Mouse (Mus musculus): ENCODE measurements around the gene 1700080O16Rik. TPM values are rescaled to one million over a fixed set of nuclear protein-coding genes. Genes with fewer than 3 reads are reported as not detected.

1700080O16Rik gene
- polyA plus RNA-seq, 1 experiment = 0.15 TPM

- 76% methylated on average over 5 of the region's 5 CpGs for WGBS
- no peaks in the 10 kb centered on the region for H3K27me3 ChIP-seq (ENCODE audit: control insufficient read depth, insufficient read depth, low read length)
These were observed 34.5 kb downstream of the 1700080O16Rik start for GRCm38 (mm10) chrX:51938076-51938475.

GRCm38 (mm10) chrX:51919091-51919490 lies 53.5 kb downstream of the 1700080O16Rik start:
- DNase-seq = no peak
- Histone ChIP-seq H3K4me1 (replicated peaks; ENCODE audit: control insufficient read depth, insufficient read depth, low read length) (no peaks in the 10 kb centered on the region), H3K4me3 (ENCODE audit: control insufficient read depth, insufficient read depth, low read length) (no peak overlapping the region), H3K36me3 (ENCODE audit: control insufficient read depth, insufficient read depth, low read length) (no peaks in the 10 kb centered on the region), H3K27me3 (ENCODE audit: control insufficient read depth, insufficient read depth, low read length) (no peaks in the 10 kb centered on the region), H3K27ac (ENCODE audit: control insufficient read depth, insufficient read depth, low read length) (no peak overlapping the region)
- 86% methylated on average over 4 of the region's 4 CpGs for WGBS
- no peak for TF ChIP-seq CTCF (IDR thresholded peaks at IDR 0.05; ENCODE audit: borderline replicate concordance, control insufficient read depth, extremely low read depth, insufficient read depth, low read length, poor library complexity)
- no peak for TF ChIP-seq POLR2A (IDR thresholded peaks at IDR 0.05; ENCODE audit: control insufficient read depth, extremely low read depth, insufficient read depth, low read length, poor library complexity)

More at GRCm38 (mm10) chrX:51938076-51938475, 34.5 kb downstream of the 1700080O16Rik start:
- DNase-seq = no peak
- H3K4me1 ChIP-seq (replicated peaks; ENCODE audit: control insufficient read depth, insufficient read depth, low read length) = no peaks in the 10 kb centered on the region
- H3K27ac ChIP-seq (ENCODE audit: control insufficient read depth, insufficient read depth, low read length) = no peak overlapping the region
- no peak overlapping the region for H3K4me3 ChIP-seq (ENCODE audit: control insufficient read depth, insufficient read depth, low read length)
- no peak for TF ChIP-seq POLR2A (IDR thresholded peaks at IDR 0.05; ENCODE audit: control insufficient read depth, extremely low read depth, insufficient read depth, low read length, poor library complexity)
- H3K36me3 ChIP-seq (ENCODE audit: control insufficient read depth, insufficient read depth, low read length) = no peaks in the 10 kb centered on the region

Other genes with a start within 250 kb of the 1700080O16Rik start
- not detected in 2 replicates for gene Usp26, start 171.5 kb downstream of the 1700080O16Rik start, polyA plus RNA-seq (2012; rRNA removed)
- gene Gpc4, start 192.5 kb upstream of the 1700080O16Rik start, polyA plus RNA-seq (2012; rRNA removed) = 3.9 and 5.0 TPM in 2 replicates